Mouse (Mus musculus) kidney, postnatal 0 days (tissue): ENCODE measurements around the gene Rabep2. TPM values are rescaled to one million over a fixed set of nuclear protein-coding genes. Genes with fewer than 3 reads are reported as not detected.
A peak's percentile ranks its signal among the peaks of the same experiment; 100 is the strongest.

Source experiments
- ATAC-seq: fragments of 200-750 bp; cut with Nextera tagmentation; replicated peaks from 2 replicates; pipeline ENCODE4 v1.8.0; 2017; ENCODE audit warnings: low read depth, moderate number of reproducible peaks, moderate TSS enrichment, moderate library complexity; ENCODE audit not compliant: low FRiP score
- DNase-seq: peaks from one replicate; pipeline ENCODE4 v3.0.0-alpha.2; 2016; ENCODE audit warnings: low spot score
- H3K27ac ChIP-seq: fragments of 300-500 bp; sonication (generic); 2 replicates; pipeline ENCODE4 v1.5.1; 2014; ENCODE audit warnings: mild to moderate bottlenecking
- H3K27me3 ChIP-seq: fragments of 300-500 bp; sonication (generic); 2 replicates; pipeline ENCODE4 v1.6.1; 2014; ENCODE audit warnings: low read length, mixed read lengths; ENCODE audit not compliant: insufficient read depth
- H3K36me3 ChIP-seq: fragments of 300-500 bp; sonication (generic); 2 replicates; pipeline ENCODE4 v1.6.1; 2014; ENCODE audit warnings: low read length, mixed read lengths; ENCODE audit not compliant: insufficient read depth
- H3K4me1 ChIP-seq: fragments of 300-500 bp; sonication (generic); replicated peaks from 2 replicates; pipeline ENCODE4 v1.6.1; 2014; ENCODE audit warnings: antibody characterized with exemption, low read length, mixed read lengths; ENCODE audit not compliant: insufficient read depth
- H3K4me2 ChIP-seq: fragments of 300-500 bp; sonication (generic); 2 replicates; pipeline ENCODE4 v1.6.1; 2014; ENCODE audit warnings: mild to moderate bottlenecking, low read length, moderate library complexity, mixed read lengths
- H3K4me3 ChIP-seq: fragments of 300-500 bp; sonication (generic); replicated peaks from 2 replicates; pipeline ENCODE4 v1.5.1; 2014; ENCODE audit warnings: low read depth, low read length
- H3K9ac ChIP-seq: fragments of 300-500 bp; sonication (generic); 2 replicates; pipeline ENCODE4 v1.6.1; 2014; ENCODE audit warnings: low read depth, low read length
- H3K9me3 ChIP-seq: fragments of 300-500 bp; sonication (generic); replicated peaks from 2 replicates; pipeline ENCODE4 v1.6.1; 2016; ENCODE audit warnings: low read length, inconsistent platforms, mixed read lengths
- CTCF ChIP-seq: IDR thresholded peaks from 2 replicates; pipeline ENCODE4 v1.5.1; 2016; ENCODE audit warnings: antibody characterized with exemption, low read depth, mild to moderate bottlenecking, moderate library complexity
- WGBS: fragments of 180-500 bp; shearing (Covaris S2); extraction: QIAGEN DNeasy Blood & Tissue Kit; methylation state at CpG from one replicate; pipeline ENCODE4 v1.1.7; 2014; 5-methylcytosine and 5-hydroxymethylcytosine counted together
- polyA plus RNA-seq: library from polyadenylated mRNA; unstranded; fragments of >200 nt; fragmentation: Nextera tagmentation; extraction: Ambion mirVana; gene quantifications from 2 replicates; pipeline ENCODE4 v1.2.1, GENCODE M21; 2015

The Rabep2 gene
- polyA plus RNA-seq, 1 experiment from 2014 or later, result 29.7 TPM

DNA sequence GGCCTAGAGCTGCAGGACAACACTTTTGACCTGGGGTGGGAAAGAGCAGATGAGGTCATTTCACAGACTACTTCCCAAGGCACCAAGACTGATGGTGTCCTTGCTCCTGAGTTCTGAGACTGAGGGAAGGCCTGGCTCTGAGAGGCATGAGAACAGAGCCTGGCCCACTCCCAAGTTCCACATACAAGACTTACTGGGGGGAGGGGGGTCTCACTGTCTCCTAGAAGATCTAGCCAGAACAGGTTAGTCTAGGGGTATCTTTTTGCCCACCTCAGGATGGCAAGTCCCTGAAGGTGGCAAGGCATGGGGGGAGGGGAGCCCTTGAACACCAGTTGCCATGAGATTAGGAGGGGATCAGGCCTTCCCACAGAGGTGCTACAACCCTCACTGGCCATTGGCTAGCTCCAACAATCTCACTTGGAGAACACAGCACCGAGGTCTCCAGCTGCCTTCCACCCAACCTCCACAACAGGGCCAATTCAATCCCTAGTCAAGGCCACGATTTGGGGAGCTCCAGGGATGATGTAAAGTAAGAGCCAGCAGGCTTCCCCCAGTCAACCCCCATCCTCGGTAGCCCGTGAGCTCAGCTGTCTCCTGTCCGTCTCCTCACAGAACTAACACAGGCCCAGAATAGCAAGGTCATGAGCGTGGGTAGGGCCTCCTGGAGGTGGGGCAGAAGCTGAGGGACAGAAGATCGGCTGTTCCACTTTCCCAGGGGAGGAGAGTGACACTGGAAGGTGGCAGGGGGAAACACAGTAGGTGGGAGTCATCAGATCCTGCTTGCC lies 36.9 kb downstream of the Rabep2 start:
- ATAC-seq (no peak), DNase-seq (no peak)
- H3K4me2 ChIP-seq, result no peak overlapping the region
- H3K4me3 ChIP-seq, result no peak overlapping the region
- H3K9me3 ChIP-seq, result no peaks in the 10 kb centered on the region
- H3K36me3 ChIP-seq, result peaks cover 36% of the 10 kb centered on the region
- 33% methylated on average over 7 of the region's 7 CpGs for WGBS
- no peak overlapping the region for H3K27ac ChIP-seq
- H3K9ac ChIP-seq, result no peak overlapping the region
- H3K4me1 ChIP-seq, result no peaks in the 10 kb centered on the region; the same call in 1 of the 2 replicates
- TF ChIP-seq CTCF, result no peak
- H3K27me3 ChIP-seq, result no peaks in the 10 kb centered on the region

DNA sequence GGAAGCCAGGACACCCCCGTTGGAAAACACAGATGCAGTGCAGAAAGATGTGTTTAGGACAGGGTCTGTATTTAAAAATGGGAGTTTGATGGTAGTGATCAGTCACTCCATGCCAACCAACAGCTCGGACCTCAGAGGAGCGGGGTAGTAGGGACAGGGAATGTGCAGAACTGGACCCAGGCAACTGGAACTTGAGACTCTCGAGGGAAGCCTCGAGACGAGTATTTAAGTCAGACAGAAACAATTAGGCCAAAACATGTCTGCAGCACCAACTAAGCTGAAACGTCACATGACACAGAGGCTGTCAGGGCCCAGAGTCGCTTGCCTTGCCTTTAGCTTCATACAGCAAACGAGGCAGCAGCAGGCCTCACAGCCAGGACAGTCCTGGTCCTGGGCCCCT lies 37.6 kb downstream of the Rabep2 start:
- Histone ChIP-seq H3K27ac (no peak overlapping the region), H3K36me3 (peaks cover 41% of the 10 kb centered on the region)
- DNase-seq, result no peak

DNA sequence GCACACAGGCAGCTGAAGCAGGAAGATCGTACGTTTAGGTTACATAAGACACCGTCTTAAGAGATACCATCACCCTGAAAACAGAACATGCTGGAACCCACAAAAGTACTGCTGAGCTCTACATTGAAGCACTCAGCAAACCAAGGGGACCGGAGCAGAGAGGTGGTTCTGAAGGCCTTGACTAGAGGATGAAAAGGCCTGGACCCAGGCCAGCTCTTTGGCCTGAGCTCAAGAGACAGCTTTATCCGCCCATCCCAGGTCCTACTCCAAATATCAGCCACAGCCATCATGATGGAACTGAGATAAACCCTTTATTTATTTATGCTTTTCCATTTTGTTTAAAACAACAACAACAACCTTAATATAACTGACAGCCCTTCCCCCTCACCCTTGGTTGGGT lies 38.1 kb downstream of the Rabep2 start:
- 87% methylated on average over 5 of the region's 5 CpGs for WGBS
- no peak overlapping the region for H3K4me2 ChIP-seq
- H3K9ac ChIP-seq, result no peak overlapping the region
- TF ChIP-seq CTCF, result no peak
- H3K4me3 ChIP-seq, result no peak overlapping the region
- no peak for DNase-seq
- ATAC-seq, result no peak
- no peak overlapping the region for H3K27ac ChIP-seq
- H3K9me3 ChIP-seq, result no peaks in the 10 kb centered on the region
- no peaks in the 10 kb centered on the region; the same call in 1 of the 2 replicates for H3K4me1 ChIP-seq
- peaks cover 47% of the 10 kb centered on the region for H3K36me3 ChIP-seq
- no peaks in the 10 kb centered on the region for H3K27me3 ChIP-seq

More for the DNA sequence above, 37.6 kb downstream of the Rabep2 start:
- H3K9me3 ChIP-seq, result no peaks in the 10 kb centered on the region
- H3K4me2 ChIP-seq, result no peak overlapping the region
- no peak overlapping the region for H3K9ac ChIP-seq
- H3K27me3 ChIP-seq, result no peaks in the 10 kb centered on the region
- TF ChIP-seq CTCF, result no peak
- no peak for ATAC-seq
- H3K4me3 ChIP-seq, result no peak overlapping the region
- no peaks in the 10 kb centered on the region; the same call in 1 of the 2 replicates for H3K4me1 ChIP-seq
- WGBS, result 61% methylated on average over 9 of the region's 9 CpGs

DNA sequence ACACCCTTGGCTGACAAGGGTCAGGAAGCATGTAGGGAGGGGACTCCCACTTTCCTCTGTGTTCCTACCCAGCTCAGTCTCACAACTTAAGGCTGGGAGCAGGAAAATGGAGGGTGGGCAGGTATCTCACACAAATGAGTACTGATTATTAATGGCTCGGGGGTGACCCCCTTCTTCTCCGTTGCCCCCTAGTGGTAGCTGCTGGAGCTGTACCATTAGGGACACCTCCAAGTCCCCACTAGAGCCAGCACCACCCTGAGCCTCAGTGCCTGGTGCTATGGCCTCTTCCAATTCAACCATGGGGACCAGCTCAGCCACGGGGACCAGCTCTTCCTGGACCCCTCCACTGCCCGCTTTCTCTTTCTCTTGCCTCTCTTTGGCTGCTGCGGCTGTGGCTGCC lies 38.7 kb downstream of the Rabep2 start:
- DNase-seq, result peak; percentile 48
- peak; percentile 62 for TF ChIP-seq CTCF
- H3K9ac ChIP-seq, result no peak overlapping the region
- no peaks in the 10 kb centered on the region for H3K27me3 ChIP-seq
- no peaks in the 10 kb centered on the region for H3K9me3 ChIP-seq
- 65% methylated on average over 5 of the region's 5 CpGs for WGBS
- H3K4me1 ChIP-seq, result no peaks in the 10 kb centered on the region; the same call in 1 of the 2 replicates
- ATAC-seq, result no peak
- H3K36me3 ChIP-seq, result peaks cover 52% of the 10 kb centered on the region
- no peak overlapping the region for H3K4me3 ChIP-seq
- no peak overlapping the region for H3K27ac ChIP-seq
- no peak overlapping the region for H3K4me2 ChIP-seq

DNA sequence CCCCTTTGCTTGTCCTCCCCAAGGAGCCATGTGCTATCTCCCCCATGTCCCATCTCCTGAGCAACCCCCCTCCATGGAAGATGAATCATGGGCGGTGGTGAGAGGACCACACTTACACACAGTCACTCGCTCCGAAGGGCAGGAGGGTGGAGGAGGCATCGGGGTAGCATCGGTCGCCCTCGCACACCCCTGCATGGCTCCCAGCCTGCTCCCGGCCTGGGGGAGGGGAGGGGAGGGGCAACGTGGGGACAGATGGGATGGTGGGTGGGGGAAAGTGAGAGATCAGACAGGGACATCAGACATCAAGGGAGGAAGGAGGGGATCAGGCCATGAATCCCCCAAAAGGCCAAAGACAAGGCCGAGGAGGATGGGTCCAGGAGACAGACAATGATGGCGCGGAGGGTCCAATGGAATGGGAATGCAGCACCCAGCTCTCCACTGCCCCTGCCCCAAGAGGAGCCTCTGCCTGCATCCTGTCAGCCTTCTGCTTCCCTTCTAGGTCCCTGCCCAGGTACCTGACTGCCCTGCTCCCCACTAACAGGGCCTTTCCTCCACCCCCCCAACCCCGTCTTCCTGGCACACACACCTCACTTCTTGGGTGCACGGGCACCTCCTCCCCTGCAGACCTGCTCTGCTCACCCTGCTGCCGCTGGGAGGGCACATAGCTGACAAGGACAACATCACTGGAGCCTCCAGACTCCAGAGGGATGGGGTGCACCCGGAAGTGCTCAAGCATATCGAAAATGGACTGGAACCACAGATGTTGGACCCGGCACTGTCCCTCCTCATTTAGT lies 39.5 kb downstream of the Rabep2 start:
- no peaks in the 10 kb centered on the region for H3K27me3 ChIP-seq
- H3K4me3 ChIP-seq, result no peak overlapping the region
- no peak for DNase-seq
- no peak overlapping the region for H3K9ac ChIP-seq
- 88% methylated on average over 17 of the region's 18 CpGs for WGBS
- H3K27ac ChIP-seq, result no peak overlapping the region
- H3K4me1 ChIP-seq, result no peaks in the 10 kb centered on the region; the same call in 1 of the 2 replicates
- no peak overlapping the region for H3K4me2 ChIP-seq
- ATAC-seq, result no peak
- no peaks in the 10 kb centered on the region for H3K9me3 ChIP-seq
- peaks cover 55% of the 10 kb centered on the region for H3K36me3 ChIP-seq
- no peak for TF ChIP-seq CTCF

DNA sequence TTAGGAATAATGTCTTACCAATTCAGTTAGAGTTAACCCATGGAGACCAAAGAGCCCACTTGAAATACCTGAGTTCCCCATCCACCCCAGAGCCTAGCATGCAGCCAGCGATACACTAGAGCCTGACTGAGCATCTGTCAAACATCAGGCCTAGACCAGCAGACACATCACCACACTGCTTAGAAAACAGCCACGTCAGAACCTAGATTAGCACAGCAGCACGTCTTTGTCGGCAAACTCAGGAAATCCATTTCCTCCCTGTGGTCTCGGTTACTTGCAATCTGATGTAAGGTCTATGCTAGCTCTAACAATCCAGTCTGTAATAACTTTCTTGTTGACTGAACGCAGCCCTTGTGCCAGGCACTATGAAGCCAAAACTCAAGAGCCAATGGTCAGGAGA lies 41.5 kb downstream of the Rabep2 start:
- 76% methylated on average over 6 of the region's 6 CpGs for WGBS
- no peak for TF ChIP-seq CTCF
- H3K36me3 ChIP-seq, result peaks cover 55% of the 10 kb centered on the region

More for the DNA sequence above, 41.5 kb downstream of the Rabep2 start:
- H3K4me1 ChIP-seq, result peaks cover 11% of the 10 kb centered on the region; the same call in 1 of the 2 replicates
- H3K27me3 ChIP-seq, result no peaks in the 10 kb centered on the region
- no peak overlapping the region for H3K4me3 ChIP-seq
- no peak overlapping the region for H3K27ac ChIP-seq
- no peak overlapping the region for H3K9ac ChIP-seq
- H3K9me3 ChIP-seq, result no peaks in the 10 kb centered on the region
- DNase-seq (no peak), ATAC-seq (no peak)
- H3K4me2 ChIP-seq, result no peak overlapping the region
